Mouse (Mus musculus) macrophage (primary cell): ENCODE results near the gene Pigq. TPM values are rescaled to one million over a fixed set of nuclear protein-coding genes. Genes with fewer than 3 reads are reported as not detected.

Source experiments
- H3K27ac ChIP-seq: fragments of 350-480 bp; formaldehyde crosslinking; 2 replicates; pipeline ENCODE4 v1.9.0; 2021
- H3K36me3 ChIP-seq: fragments of 350-480 bp; formaldehyde crosslinking; 2 replicates; pipeline ENCODE4 v1.9.0; 2021; ENCODE audit errors: inconsistent target
- H3K4me3 ChIP-seq: fragments of 350-480 bp; formaldehyde crosslinking; 2 replicates; pipeline ENCODE4 v1.9.0; 2021; ENCODE audit errors: inconsistent target
- H3K79me2 ChIP-seq: fragments of 350-480 bp; formaldehyde crosslinking; 2 replicates; pipeline ENCODE4 v1.9.0; 2021; ENCODE audit errors: inconsistent target
- WGBS: methylation state at CpG from one replicate; pipeline ENCODE4 v1.1.7; 2026; ENCODE audit warnings: inconsistent platforms; ENCODE audit not compliant: missing documents; 5-methylcytosine and 5-hydroxymethylcytosine counted together
- polyA plus RNA-seq: library from polyadenylated mRNA; stranded (reverse); fragments of 250-400 nt; gene quantifications from 3 replicates; pipeline ENCODE4 v1.2.4, GENCODE M21; 2018; ENCODE audit warnings: inconsistent platforms

Gene Pigq
- polyA plus RNA-seq, 1 experiment from 2014 or later: 43.2 TPM

GRCm38 (mm10) chr17:25968176-25968575 lies 23.4 kb upstream of the Pigq start:
- Histone ChIP-seq H3K27ac (no peak overlapping the region), H3K79me2 (peaks cover 52% of the 10 kb centered on the region; the same call in 1 of the 2 replicates), H3K36me3 (no peaks in the 10 kb centered on the region), H3K4me3 (no peak overlapping the region)
- 100% methylated on average over 1 of the region's 1 CpGs for WGBS

GRCm38 (mm10) chr17:25967652-25968051 lies 22.9 kb upstream of the Pigq start:
- no peak overlapping the region for H3K27ac ChIP-seq
- H3K4me3 ChIP-seq: no peak overlapping the region
- 90% methylated on average over 3 of the region's 3 CpGs for WGBS

GRCm38 (mm10) chr17:25964271-25964670 lies 19.5 kb upstream of the Pigq start:
- no peak overlapping the region for H3K27ac ChIP-seq

More at GRCm38 (mm10) chr17:25967652-25968051, 22.9 kb upstream of the Pigq start:
- no peaks in the 10 kb centered on the region for H3K36me3 ChIP-seq
- H3K79me2 ChIP-seq: peaks cover 47% of the 10 kb centered on the region; the same call in 1 of the 2 replicates

GRCm38 (mm10) chr17:25962413-25962905 lies 17.7 kb upstream of the Pigq start:
- 96% methylated on average over 7 of the region's 7 CpGs for WGBS
- peaks cover 10% of the 10 kb centered on the region; the same call in 1 of the 2 replicates for H3K36me3 ChIP-seq
- H3K79me2 ChIP-seq: peaks cover 6% of the 10 kb centered on the region; the same call in 1 of the 2 replicates
- H3K27ac ChIP-seq: no peak overlapping the region
- no peak overlapping the region for H3K4me3 ChIP-seq

More at GRCm38 (mm10) chr17:25964271-25964670, 19.5 kb upstream of the Pigq start:
- Histone ChIP-seq H3K79me2 (peaks cover 24% of the 10 kb centered on the region; the same call in 1 of the 2 replicates), H3K36me3 (peaks cover 4% of the 10 kb centered on the region; the same call in 1 of the 2 replicates), H3K4me3 (no peak overlapping the region)
- WGBS: 99% methylated on average over 7 of the region's 7 CpGs

GRCm38 (mm10) chr17:25961566-25961965 lies 16.8 kb upstream of the Pigq start:
- Histone ChIP-seq H3K4me3 (no peak overlapping the region), H3K79me2 (no peaks in the 10 kb centered on the region), H3K36me3 (peaks cover 10% of the 10 kb centered on the region; the same call in 1 of the 2 replicates), H3K27ac (no peak overlapping the region)
- 96% methylated on average over 5 of the region's 5 CpGs for WGBS

GRCm38 (mm10) chr17:25959630-25960467 lies 15.1 kb upstream of the Pigq start:
- Histone ChIP-seq H3K4me3 (no peak overlapping the region), H3K36me3 (peaks cover 10% of the 10 kb centered on the region; the same call in 1 of the 2 replicates), H3K27ac (no peak overlapping the region), H3K79me2 (no peaks in the 10 kb centered on the region)
- WGBS: 96% methylated on average over 19 of the region's 23 CpGs

GRCm38 (mm10) chr17:25958771-25959494 lies 14.2 kb upstream of the Pigq start:
- no peak overlapping the region for H3K4me3 ChIP-seq
- no peaks in the 10 kb centered on the region for H3K79me2 ChIP-seq
- no peak overlapping the region for H3K27ac ChIP-seq
- H3K36me3 ChIP-seq: peaks cover 10% of the 10 kb centered on the region; the same call in 1 of the 2 replicates
- 98% methylated on average over 9 of the region's 11 CpGs for WGBS

- WGBS: 93% methylated on average over 14 of the region's 14 CpGs
- H3K79me2 ChIP-seq: no peaks in the 10 kb centered on the region
- H3K27ac ChIP-seq: no peak overlapping the region
- no peak overlapping the region for H3K4me3 ChIP-seq
- peaks cover 10% of the 10 kb centered on the region; the same call in 1 of the 2 replicates for H3K36me3 ChIP-seq
These were observed 12.9 kb upstream of the Pigq start for GRCm38 (mm10) chr17:25957586-25958051.

- no peak overlapping the region for H3K27ac ChIP-seq
- H3K4me3 ChIP-seq: no peak overlapping the region
- peaks cover 10% of the 10 kb centered on the region; the same call in 1 of the 2 replicates for H3K36me3 ChIP-seq
- 91% methylated on average over 7 of the region's 7 CpGs for WGBS
- no peaks in the 10 kb centered on the region for H3K79me2 ChIP-seq
These were observed 11.9 kb upstream of the Pigq start for GRCm38 (mm10) chr17:25956631-25957030.

- no peak overlapping the region for H3K4me3 ChIP-seq
- no peaks in the 10 kb centered on the region for H3K79me2 ChIP-seq
- WGBS: 83% methylated on average over 7 of the region's 7 CpGs
- peaks cover 10% of the 10 kb centered on the region; the same call in 1 of the 2 replicates for H3K36me3 ChIP-seq
- no peak overlapping the region for H3K27ac ChIP-seq
These were observed 11.5 kb upstream of the Pigq start for GRCm38 (mm10) chr17:25956201-25956600.

GRCm38 (mm10) chr17:25955736-25956135 lies 11.0 kb upstream of the Pigq start:
- H3K4me3 ChIP-seq: no peak overlapping the region
- WGBS: 77% methylated on average over 3 of the region's 3 CpGs
- H3K79me2 ChIP-seq: no peaks in the 10 kb centered on the region
- H3K27ac ChIP-seq: no peak overlapping the region
- H3K36me3 ChIP-seq: peaks cover 10% of the 10 kb centered on the region; the same call in 1 of the 2 replicates

- no CpG with 5 or more reads among the region's 2 CpGs for WGBS
- no peaks in the 10 kb centered on the region for H3K79me2 ChIP-seq
- no peak overlapping the region for H3K27ac ChIP-seq
- H3K36me3 ChIP-seq: 0 out of 2 replicates have a peak, but pooled peaks cover 10% of the 10 kb centered on the region
- no peak overlapping the region for H3K4me3 ChIP-seq
These were observed 9.9 kb upstream of the Pigq start for GRCm38 (mm10) chr17:25954671-25955070.

- Histone ChIP-seq H3K36me3 (no peaks in the 10 kb centered on the region), H3K27ac (no peak overlapping the region), H3K4me3 (no peak overlapping the region), H3K79me2 (no peaks in the 10 kb centered on the region)
- WGBS: 96% methylated on average over 5 of the region's 5 CpGs
These were observed 8.4 kb upstream of the Pigq start for GRCm38 (mm10) chr17:25953161-25953560.

GRCm38 (mm10) chr17:25951803-25952623 lies 7.3 kb upstream of the Pigq start, which contains the start of gene A930017K11Rik:
Gene A930017K11Rik (minus strand): TSS chr17:25952565.
- no peak within 1 kb of the TSS for H3K27ac ChIP-seq
- 4% methylated on average over 56 of the region's 58 CpGs for WGBS
- no peaks in the 10 kb centered on the region for H3K79me2 ChIP-seq
- H3K4me3 ChIP-seq: no peak within 1 kb of the TSS
- H3K36me3 ChIP-seq: no peaks in the 10 kb centered on the region
